Mouse (Mus musculus) adrenal gland, postnatal 25 days (tissue): Measurements from ENCODE around the gene Tmem171. TPM values are rescaled to one million over a fixed set of nuclear protein-coding genes. Genes with fewer than 3 reads are reported as not detected.

Source experiments
- DNase-seq: peaks from one replicate; pipeline ENCODE4 v3.0.0; 2021; ENCODE audit warnings: mixed read lengths
- long read RNA-seq: library from polyadenylated mRNA; stranded (forward); transcript quantifications from one replicate; pipeline ENCODE4 v2.0.0, GENCODE M21; 2021
- total RNA-seq: library from RNA; stranded (reverse); gene quantifications from 2 replicates; pipeline ENCODE4 v1.2.3, GENCODE M21; 2021

Tmem171 gene
- not detected in 2 replicates for total RNA-seq
- long read RNA-seq: 0 reads

DNA sequence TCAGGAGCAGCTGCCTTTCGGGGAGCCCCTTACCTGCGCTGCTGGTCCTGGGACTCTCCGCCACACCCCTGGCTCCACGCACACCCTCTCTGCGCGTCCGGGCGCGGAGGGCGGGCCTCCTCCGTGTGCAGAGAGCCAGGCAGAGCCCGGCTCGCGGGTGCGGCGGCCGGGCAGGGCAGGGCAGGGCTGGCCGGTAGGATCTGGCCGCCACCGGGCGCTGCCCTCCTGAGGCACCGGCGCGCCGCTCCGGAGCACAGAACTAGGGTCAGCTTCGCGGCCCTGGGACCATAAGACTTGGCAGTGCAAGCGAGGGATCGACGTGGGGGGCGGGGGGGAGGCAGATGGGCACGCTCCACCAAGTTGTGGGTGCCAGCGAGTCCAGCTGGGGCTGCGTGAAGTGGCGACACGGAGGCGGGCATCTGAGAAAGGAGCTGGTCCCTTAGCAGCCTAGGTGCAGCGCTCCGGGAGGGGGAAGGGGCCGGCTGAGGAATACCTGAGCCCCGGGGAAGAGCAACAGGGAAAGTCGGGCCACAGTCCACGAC, at the start of gene Tmem171:
Gene Tmem171 (minus strand): TSS at position 62 of the 542 bp plus-strand sequence.
- DNase-seq: peak; percentile 31

DNA sequence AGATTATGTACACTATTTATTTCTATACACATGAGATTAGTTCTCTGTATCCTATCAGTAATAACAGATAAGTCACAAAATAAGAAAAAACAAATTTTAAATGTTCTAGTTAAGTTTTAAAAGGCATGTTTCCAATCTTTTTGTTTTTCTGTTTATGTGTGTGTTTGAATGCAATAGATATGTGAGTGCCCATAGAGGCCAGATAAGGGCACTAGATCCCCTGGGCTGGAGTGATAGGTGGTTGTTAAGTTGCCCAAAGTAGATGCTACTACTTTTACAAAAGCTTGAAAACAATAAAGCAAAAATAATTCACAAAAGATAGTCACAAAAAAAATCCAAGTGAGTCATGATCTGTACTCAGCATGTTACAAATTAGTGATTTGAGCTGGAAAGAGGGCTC, 49.2 kb upstream of the Tmem171 start:
- no peak for DNase-seq

DNA sequence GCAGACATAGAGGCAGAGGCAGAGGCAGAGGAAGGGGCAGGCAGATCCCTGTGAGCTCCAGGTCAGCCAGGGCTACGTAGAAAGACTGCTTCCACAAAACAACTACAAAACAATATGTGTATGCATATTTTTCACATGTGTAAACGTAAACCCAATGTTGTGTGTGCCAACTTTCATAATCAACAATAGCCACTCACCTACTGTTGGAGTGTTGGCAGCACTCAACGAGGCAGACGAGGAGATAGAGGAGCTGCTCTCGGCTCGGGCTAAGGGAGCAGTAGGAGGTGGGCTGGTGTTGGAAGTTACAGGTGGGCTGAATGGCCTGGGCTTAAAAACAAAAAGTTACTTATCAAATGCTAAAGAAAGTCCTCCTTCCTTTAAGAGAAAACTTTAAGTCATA, 48.6 kb upstream of the Tmem171 start:
- DNase-seq: no peak

DNA sequence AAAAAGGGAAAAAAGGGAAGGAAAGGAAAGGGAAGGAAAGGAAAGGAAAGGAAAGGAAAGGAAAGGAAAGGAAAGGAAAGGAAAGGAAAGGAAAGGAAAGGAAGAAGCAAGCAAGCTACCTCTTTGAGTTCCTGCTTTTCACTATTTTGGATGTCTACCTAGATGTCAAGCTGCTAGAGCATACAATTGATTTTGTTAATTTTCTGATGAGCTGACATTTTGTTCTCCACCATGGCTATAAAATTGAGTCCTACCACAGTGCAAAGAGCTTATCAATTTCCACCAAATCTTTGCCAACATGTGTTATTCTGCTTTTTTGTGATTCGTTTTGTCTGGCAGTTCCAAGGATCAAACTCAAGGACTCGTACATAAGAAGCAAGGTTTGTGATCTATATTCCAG, 43.6 kb upstream of the Tmem171 start:
- DNase-seq: no peak

DNA sequence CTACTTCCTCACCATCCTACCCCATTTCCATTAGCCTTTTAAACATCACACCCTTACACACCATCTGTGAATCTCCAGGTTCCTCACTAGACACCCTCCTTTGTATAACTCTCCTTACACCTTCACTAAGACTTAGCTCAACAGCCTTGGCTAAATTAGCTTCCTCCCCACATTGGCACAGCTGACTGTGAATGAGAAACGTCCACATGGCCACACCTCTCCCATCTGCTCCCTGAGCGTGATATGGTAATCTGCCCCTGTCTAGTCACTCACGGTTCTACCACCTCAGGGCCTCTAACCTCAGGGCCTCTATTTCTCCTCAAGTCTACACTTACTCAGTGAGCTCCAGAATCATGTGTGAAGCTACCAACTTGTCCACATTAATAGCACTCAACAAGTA, 38.7 kb upstream of the Tmem171 start:
- no peak for DNase-seq

DNA sequence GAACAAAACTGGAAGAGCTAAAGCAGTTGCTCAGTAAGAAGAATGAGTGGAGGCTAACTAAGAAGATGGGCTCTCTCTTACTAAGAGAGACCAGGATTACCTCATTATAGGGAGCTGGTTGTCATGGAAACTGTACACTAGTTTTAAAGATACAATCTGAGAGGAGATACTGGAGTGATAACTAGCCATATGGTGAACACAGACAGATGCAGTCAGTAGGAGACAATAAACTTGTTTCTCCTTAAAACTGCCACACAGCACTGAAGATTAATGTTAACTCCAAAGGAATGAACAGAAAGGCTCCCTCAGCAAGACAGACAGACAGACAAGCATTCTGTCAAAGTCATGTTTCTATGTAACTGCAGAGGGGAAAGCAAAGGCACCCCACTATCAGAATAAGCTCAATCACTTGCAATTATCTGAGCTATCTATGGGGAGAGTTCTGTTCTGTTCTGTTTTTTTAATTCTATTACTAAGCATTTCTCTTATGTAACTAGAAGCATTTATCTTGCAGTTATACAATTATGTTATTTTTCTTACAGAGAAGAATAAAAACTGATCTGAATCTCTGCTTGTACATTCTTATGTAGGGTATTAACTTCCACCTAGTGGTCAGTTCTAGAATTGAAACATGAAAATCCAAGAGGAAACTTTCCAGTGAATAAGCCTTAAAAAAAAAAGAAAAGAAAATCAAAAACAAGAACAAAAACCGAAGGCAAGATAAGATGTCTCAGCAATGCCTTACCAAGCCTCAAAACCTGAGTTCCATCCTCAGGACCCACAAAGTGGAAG, 34.8 kb upstream of the Tmem171 start:
- DNase-seq: no peak

DNA sequence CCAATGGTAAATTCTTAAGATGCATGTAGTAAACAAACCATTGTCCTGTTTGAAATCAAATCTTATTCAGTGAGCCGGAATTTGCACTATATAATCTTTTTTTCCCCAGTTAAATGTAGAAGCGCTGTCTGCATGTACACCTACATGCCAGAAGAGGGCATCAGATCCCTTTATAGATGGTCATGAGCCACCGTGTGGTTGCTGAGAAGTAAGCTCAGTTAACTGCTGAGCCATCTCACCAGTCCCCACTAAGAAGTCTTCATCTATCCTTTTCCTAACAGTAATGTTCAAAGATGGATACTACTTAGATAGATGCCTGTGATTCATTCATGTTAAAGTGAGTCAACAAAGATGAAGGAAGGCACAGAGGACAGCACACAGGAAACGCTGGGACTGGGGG, 31.9 kb upstream of the Tmem171 start:
- DNase-seq: no peak

DNA sequence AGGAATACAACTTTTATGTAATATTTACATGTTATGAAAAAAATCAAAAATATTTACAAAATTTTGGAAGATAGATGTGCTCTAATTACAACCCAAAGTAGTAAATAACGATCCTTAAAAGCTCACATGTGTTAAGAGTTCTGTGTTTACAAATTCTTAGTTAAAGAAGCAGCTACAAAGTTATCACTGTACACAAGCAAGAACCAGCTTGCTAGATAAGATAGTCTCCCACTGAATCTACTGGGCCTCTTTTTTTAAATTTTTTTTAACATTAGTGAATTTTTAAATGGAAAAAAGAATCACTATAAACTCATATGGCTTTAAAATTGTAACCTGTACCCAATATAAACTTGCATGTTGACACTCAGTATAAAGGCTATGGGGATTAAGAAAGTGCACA, 28.8 kb upstream of the Tmem171 start:
- no peak for DNase-seq

DNA sequence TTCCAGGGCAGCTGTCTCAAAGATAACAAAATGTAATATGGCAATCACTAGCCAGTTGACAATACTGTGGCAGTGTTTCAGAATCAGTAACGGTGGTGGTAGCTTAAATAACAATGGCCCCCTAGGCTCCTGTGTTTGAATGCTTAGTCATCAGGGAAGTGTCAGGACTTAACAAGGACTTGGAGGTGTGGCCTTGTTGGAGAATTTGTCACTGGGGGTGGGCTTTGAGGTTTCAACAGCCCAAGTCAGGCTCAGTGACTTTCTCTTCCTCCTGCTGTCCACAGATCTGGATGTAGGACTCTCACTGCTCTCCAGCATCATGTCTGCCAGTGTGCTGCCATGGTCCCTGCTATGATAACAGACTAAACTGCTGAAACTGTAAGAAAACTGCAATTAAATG, 27.7 kb upstream of the Tmem171 start:
- DNase-seq: no peak

DNA sequence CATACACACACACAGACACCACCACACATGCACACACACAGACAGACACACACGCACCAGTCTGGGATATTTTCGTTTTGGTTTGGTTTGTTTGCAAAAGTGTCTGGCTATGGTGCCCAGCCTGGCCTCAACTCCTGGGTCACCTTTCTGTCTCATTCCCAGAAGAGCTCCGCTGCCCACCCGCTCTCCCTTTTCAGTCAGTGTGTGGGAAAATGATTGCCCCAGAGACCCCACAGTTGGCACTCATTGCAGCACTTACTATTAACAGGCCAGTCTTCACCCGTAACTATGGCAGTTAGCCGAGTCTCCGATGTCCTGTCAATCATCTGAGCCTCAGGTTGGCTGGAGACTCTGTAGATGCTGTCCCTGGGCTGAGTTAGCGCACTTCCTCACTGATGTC, 21.5 kb upstream of the Tmem171 start:
- no peak for DNase-seq

DNA sequence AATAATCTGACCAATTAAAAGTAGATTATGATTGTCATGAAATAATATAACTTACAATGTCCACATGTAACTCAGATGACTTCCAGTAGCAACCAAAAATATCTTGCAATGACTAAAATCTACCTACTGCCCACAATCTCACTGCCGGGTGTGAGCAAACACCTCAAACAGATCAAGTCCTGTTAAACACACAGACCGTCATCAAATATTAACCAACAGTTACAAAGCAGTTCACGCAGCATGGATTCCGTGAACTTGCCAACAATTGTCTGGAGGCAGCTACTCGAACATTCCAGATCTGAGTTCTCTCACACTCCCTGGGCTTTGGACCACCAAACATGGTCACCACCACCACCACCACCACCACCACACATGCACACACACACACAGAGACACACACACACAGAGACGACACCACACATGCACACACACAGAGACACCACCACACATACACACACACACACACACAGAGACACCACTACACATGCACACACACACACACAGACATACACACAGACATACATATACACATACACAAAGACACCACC, 20.9 kb upstream of the Tmem171 start:
- DNase-seq: no peak

DNA sequence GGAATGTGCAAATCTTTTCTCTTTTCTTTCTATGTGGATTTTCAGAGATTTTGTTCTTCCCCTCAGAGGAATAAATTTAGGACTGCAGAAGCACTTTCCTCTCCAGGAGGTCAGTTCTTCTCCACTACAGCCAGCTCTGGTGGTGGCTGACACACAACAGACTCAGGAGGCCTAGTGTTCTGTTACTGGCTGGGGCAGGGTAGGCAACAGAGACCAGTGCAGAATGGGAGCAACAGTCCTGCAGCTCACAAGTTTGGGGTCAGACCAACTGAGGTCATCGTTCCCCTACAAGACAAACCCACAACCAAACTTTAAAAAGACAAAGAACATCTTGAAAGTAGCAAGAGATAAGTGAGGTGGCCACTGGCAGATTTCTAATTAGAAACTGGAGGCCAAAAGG, 16.0 kb upstream of the Tmem171 start:
- DNase-seq: no peak

DNA sequence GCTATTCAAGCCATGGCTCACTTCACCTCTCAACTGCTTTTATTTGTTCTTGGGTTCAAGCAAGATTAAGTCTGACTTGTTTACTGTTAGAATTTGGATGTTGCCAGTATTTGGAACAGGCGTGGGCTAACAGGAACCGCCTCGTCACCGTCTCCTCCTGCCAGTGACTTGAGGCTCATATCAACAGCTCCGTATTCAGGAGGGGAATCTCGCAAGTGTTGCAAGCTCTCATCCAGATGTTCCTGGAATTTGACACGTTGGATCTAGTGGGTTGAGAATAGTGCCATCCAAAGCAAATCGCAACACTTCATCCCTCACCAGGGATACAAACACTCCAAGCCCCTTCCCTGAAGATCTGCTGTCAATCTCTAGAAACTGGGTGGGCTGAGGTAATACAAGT, 15.6 kb upstream of the Tmem171 start:
- DNase-seq: no peak

DNA sequence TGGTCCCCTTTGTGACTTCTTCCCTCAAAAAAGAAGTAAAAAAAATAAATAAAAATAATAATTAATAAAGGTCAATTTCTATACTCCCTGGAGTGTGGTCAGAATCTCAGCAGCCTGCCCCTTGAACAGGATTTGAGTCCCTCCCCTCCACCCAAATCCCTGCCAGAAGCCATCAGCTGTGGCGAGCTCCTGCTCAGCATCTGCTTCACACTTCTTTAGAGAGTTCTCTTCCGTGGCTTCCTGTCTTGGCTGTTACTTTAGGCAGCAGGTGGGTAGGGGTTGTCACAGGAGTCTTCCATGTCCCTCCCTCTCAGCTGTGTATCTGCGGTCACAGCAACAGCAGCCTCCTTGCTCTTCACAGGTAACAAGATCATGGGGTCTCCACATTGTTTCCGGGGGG, 10.9 kb upstream of the Tmem171 start:
- DNase-seq: no peak

DNA sequence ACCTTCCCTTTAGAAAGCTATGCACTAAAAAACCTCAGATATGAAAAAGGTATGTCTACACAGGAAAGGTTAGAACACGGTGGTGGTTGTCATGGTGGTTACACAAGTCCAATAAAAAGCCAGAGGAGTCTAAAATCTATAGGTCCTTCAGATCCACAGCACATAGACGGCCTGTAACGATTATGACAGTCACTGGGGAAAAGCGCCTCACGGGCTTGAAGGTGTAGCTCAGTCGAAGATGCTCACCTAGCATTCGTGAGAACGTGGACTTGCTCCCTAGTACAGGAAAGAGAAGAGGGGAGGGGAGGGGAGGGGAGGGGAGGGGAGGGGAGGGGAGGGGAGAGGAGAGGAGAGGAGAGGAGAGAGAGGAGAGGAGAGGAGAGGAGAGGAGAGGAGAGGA, 9.2 kb upstream of the Tmem171 start:
- DNase-seq: no peak

DNA sequence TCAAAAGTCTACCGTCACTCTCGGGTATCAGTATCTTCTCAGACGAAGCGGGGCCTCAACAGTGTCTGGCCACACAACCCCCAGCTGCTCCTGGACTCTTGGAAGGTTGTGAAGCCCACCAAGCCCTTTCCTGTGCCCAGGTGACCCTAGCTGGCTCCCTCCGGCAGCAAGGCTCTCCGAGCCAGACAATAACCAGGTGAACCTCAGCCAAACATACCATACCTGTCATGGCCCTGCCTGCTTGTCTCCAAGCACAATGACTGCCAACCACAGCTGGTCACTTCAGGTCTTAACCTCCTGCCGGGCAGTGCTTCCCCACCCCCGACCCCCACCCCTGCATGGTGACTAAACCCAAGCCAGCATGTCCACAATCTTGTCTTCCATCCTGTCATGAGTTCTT, 7.7 kb upstream of the Tmem171 start:
- DNase-seq: no peak

DNA sequence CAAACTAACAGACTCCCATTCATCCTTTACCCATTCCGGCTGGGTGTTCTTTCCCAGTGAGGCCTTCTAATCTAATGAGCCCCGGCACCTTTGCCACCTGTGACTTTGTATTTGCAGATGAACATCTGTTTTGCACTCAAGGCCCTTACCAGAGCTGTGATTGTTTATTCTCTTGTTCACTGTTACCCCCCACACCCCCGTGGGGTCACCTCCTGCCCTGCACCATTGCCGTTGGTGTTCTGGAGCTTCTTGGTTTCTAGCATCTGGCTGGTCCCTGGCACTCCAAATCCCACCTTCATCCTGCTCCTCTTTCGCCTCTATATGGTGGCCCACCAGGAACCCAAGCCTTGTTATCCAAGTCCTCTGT, 6.7 kb upstream of the Tmem171 start:
- no peak for DNase-seq

DNA sequence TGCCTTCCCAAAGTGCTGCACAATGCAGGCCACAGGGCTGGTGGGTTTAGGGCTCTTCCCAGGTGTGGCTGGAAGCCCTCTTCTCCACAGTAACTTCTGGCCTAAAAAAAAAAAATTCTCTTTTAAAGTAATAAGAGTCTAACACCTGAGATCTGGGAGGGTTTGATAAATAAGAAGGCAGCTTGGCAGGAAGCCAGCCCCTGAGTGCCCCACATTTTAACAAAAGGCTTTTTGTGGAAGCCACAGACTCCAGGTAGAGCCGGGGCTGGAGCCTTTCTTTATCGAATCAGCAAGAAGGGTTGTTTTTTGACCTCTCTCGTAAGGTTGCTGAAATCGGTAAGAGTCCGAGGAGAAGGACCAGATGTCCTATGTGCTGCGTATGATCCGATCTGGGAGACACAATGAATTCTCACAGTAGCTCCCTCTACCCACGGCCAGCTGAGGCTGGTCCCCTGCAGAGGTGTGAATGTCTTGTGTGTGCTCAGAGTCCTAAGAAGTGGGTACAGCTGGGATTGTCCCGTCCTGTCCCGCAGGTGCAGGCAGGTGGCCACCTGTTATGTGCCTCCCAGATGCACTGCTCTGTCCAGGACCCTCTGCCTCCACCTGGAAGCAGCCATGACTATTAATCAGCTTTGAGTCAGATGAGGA, 6.2 kb upstream of the Tmem171 start:
- DNase-seq: no peak

DNA sequence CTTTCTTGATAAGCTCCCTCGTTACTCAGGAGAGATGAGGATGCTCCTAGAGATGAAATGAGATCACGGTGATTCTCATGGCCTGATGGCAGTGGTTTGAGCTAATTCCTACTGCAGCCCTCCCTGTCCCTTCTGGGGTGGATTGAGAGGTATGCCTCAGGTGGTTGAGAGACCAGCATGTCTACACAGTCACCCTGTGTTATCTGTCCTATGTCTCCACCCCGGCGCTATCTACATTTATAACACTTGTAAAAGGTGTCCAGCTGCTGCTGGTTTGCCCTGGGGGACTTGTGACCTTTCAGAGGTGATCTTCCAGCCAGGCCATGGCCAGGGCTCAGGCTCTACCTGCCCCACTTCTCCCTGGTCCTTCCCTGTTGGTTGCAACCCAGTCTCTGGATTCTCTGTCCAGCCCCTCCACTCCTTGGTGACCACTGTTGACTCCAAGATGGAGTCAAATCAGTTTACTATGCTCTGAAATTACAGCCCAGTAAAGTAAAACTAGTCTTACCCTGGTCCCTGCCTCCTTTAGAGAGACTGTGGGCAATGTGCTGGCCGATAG, 5.4 kb upstream of the Tmem171 start:
- no peak for DNase-seq

DNA sequence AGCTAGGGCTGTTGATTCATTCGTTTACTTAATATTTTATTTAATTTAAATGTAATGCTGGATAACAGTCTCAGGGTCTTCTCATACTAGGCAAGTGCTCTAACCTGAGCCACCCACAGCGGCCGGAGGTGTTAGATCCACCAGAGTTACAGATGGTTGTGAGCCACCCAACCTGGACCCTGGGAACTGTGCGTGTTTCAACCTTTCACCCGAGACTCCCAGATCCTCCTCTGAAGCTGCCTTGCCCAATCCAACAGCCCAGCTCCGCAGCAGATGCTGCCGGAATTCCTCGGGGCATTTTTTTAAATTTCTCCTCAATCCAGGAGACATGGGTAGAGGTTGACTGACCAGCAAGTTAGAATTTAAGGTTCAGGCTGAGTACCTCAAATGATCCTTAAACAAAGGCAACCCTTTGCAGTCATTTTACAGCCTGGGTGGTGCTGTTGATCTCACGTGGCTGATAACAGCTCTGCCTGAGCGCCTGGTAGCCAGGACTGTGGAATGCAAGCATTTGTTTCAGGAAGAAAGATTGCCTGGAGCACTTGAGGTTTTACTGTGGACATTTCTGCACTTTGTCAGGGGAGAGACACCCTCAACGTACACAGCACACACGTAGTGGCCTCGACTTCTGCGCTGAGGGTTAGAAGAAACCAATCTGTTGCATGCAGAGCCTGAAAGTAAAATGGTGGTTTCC, 4.6 kb upstream of the Tmem171 start:
- no peak for DNase-seq

DNA sequence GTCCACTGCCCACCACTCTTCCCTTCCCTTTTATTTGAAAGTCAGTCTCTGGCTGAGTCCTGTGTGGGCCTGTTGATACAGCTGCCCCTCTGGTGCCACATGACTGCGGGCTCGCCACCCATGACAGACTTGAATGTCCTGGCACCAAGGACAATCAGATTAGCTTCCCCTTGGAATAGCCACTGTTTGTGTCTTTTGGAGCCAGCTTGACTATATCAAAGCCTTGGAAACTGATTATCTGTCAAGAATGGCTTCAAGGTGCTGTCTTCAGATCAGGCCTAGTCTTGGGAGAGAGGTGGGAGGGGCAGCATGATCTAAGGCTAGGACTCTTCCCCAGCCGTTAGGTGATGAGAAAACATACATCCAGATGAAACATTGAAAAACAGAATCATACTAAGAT, 2.1 kb upstream of the Tmem171 start:
- DNase-seq: no peak

DNA sequence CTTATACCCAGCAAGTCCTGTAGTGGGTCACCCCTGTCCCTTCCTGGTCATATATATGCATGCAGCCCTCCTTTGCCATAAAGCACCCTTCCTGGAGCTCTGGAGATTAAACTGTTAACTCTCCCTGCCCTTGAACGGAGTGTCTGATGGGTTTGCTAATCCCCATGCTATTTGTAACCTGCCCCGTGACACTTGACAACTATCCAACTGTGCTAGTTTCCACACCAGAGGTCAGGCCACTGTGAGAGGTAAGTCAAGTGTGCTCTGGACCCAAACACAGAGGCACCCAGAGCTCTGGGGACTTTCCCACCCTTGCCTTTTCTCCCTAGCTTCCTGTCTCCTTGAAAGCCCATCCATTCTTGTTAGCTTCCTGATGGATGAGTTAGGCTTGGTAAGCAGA, 912 bp upstream of the Tmem171 start:
- DNase-seq: no peak

DNA sequence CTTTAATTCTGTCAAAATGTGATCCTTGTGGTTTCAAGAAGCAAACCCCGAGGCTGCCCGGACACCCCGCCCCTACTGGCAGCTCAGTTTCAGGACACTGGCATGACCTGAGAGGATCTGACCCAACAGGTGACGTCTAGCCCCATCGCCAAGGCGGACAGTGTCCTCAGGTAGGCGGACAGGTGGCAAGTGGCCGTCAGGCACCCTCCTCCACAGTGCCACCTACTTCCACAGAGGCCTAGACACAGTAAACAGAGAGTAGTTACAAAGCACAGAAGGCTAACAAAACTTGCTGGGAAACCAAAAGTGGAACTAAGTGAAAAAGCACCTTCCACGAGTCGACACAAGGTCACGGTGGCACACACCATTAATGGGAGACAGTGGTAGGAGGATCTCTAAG, 1.3 kb downstream of the Tmem171 start:
- DNase-seq: no peak
